18 mouse cellular contexts compared by ENCODE assay signal in the genomic region with DNA sequence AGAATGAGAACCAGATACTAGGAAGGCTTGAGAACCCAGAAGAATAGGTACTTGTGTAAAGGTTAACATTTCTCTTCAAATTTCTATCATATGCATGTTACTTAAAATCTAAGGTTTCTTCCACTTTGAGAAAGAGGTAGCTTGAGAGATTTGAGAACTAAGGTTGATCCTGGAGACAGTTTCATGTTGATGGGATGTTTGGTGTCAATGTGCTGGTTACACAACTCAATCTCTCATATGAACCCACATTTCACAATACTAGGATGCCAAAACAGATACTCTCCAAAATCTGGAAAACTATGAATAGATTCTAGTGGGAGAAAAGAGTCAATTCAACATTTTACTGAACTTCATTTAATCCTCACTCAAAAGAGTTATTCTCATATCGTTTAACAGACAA.
DNase-seq lines count a peak whose midpoint lies in the region; ATAC-seq and TF ChIP-seq lines count a peak whose summit lies in the region.
"Had no signal": no experiment of that assay in that cellular context is flagged by ENCODE, and none has a peak within 500 bp of the region (broad histone marks: within the 10 kb centered on the region; RNA-seq: fewer than 3 reads in every experiment).

No protein-coding gene starts in this region.

- no peaks in the 10 kb centered on the region for H3K36me3 ChIP-seq in liver, adult 2 months (ENCODE audit: control insufficient read depth, insufficient read depth, low read length)
- H3K36me3 ChIP-seq in liver, embryonic 12.5 days = no peaks in the 10 kb centered on the region
- H3K36me3 ChIP-seq in hindbrain, embryonic 10.5 days = no peaks in the 10 kb centered on the region
- H3K36me3 ChIP-seq: G1E had no signal

- H3K9me3 ChIP-seq in liver, embryonic 12.5 days (replicated peaks) = no peaks in the 10 kb centered on the region
- H3K9me3 ChIP-seq in hindbrain, embryonic 10.5 days = no peaks in the 10 kb centered on the region
- H3K9me3 ChIP-seq: G1E had no signal

- WGBS in liver, adult 2 months = 76% methylated on average over 1 of the region's 1 CpGs
- 69% methylated on average over 1 of the region's 1 CpGs for WGBS in liver, embryonic 12.5 days (ENCODE audit: insufficient replicate concordance)
- 80% methylated on average over 1 of the region's 1 CpGs for WGBS in hindbrain, embryonic 10.5 days

- H3K4me2 ChIP-seq in liver, embryonic 12.5 days = no peak overlapping the region

- no peak overlapping the region for H3K4me3 ChIP-seq in liver, adult 2 months (ENCODE audit: insufficient read depth, low read depth, low read length)
- H3K4me3 ChIP-seq in liver, embryonic 12.5 days = no peak overlapping the region
- no peak overlapping the region for H3K4me3 ChIP-seq in hindbrain, embryonic 10.5 days

- no peak overlapping the region for H3K9ac ChIP-seq in liver, adult 2 months (ENCODE audit: low read depth, low read length)
- H3K9ac ChIP-seq in liver, embryonic 12.5 days = no peak overlapping the region

- H3K27ac ChIP-seq in liver, adult 2 months (replicated peaks; ENCODE audit: insufficient read depth, low read depth, low read length) = no peak overlapping the region
- H3K27ac ChIP-seq in liver, embryonic 12.5 days = no peak overlapping the region
- H3K27ac ChIP-seq in hindbrain, embryonic 10.5 days = no peak overlapping the region

- TF ChIP-seq POLR2A in liver, adult 2 months (IDR thresholded peaks at IDR 0.05; ENCODE audit: extremely low read depth, insufficient read depth, low read length) = no peak

- DNase-seq in liver, adult 2 months (ENCODE audit: extremely low read depth, low read depth, low spot score) = peak; percentile 8
- no peak for DNase-seq in frontal cortex, postnatal 36 days (ENCODE audit: low spot score in 2 of 2)
- no peak for DNase-seq in hindbrain, embryonic 10.5 days (ENCODE audit: low spot score)
- DNase-seq: adrenal gland, adult 8-10 months; adrenal gland, postnatal 25 days; adrenal gland, postnatal 36 days; B cell, adult 2 months; cerebellum, adult 11 months; cerebellum, adult 11-12 months; cerebellum, adult 18-20 months had no signal

- no peak for ATAC-seq in liver, embryonic 12.5 days
- peak; percentile 72 for ATAC-seq in granulocyte monocyte progenitor cell, adult 5-6 weeks (replicated peaks; ENCODE audit: poor library complexity, severe bottlenecking)
- peak; percentile 56; the same call in 1 of the 2 replicates for ATAC-seq in megakaryocyte progenitor cell, adult 5-6 weeks (replicated peaks; ENCODE audit: poor library complexity)
- ATAC-seq: activated CD4-positive, CD25-positive, alpha-beta regulatory T cell, adult 4 months; CD4-positive, CD25-positive, alpha-beta regulatory T cell, adult 4 months; Patski had no signal

- TF ChIP-seq CTCF in liver, adult 2 months (IDR thresholded peaks at IDR 0.05; ENCODE audit: low read depth, low read length) = no peak

- H3K4me1 ChIP-seq in liver, adult 2 months (ENCODE audit: control insufficient read depth, insufficient read depth, low read length) = no peaks in the 10 kb centered on the region
- H3K4me1 ChIP-seq in liver, embryonic 12.5 days = no peaks in the 10 kb centered on the region
- H3K4me1 ChIP-seq in hindbrain, embryonic 10.5 days (replicated peaks) = no peaks in the 10 kb centered on the region

- no peaks in the 10 kb centered on the region for H3K79me2 ChIP-seq in liver, adult 2 months (ENCODE audit: control insufficient read depth, insufficient read depth, low read length)

- H3K27me3 ChIP-seq in liver, adult 2 months (ENCODE audit: control insufficient read depth, insufficient read depth, low read length) = no peaks in the 10 kb centered on the region
- no peaks in the 10 kb centered on the region for H3K27me3 ChIP-seq in liver, embryonic 12.5 days (replicated peaks)
- H3K27me3 ChIP-seq in hindbrain, embryonic 10.5 days (ENCODE audit: insufficient read depth, poor library complexity, severe bottlenecking) = no peaks in the 10 kb centered on the region
- H3K27me3 ChIP-seq: CH12.LX, Patski had no signal
